Mouse (Mus musculus) lung, postnatal 36 days (tissue): Measurements from ENCODE around the gene Pnmal1.
A peak's percentile ranks its signal among the peaks of the same experiment; 100 is the strongest.

Experiments
- DNase-seq: peaks from one replicate; pipeline ENCODE4 v3.0.0; 2022; ENCODE audit warnings: mixed read lengths

The Pnmal1 gene

DNA sequence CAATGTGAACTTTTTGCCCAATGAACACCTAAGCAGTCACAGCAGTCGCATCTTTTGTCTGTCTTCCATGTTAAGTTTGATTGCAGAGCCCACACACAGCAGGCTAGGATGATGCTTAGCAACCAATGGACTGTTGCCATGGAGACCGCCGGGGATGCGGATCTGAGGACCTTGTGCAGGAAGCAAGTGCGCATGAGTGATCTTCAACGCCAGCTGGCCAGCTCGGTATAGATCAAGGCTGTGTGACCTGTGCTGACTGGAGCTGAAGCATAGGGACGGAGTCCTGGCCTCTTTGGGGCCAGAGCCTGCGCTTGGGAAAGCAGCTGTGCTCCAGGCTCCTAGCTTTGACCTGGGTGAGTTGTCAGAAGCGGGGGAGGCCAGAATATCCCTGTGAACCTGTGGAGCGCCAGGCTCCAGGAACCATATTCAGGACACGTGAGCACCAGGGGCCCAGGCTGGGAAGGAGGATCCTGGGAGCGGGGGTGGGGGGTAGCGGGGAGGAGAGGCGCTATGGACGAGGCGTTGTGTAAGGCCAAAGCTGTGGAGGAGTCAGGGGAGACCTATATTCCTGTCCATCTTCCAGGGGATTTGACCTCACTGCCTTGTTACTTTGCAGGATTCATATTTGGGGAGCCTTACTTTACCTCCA, at the start of gene Pnmal1:
TSS of gene Pnmal1 (plus strand) at position 141 of the 649 bp plus-strand sequence.
- no peak for DNase-seq

DNA sequence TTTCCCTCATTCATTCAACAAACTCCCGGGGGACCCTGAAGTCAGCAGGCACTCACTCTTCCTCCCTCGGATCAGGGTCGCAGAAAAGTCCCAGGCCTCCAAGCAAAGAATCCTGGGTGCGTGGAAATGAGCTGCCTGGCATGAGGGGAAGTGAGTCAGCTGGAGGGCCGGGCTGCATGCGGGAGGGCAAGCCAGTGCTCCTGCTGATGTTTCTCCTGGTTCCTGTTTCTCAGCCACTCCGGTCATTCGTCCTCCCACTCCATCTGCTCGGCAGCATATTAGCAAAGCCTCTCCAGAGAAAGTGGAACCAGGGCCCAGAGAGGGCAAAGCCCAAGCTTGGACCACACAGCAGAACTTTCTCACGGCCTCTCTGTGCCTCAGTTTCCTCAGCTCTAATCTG, 49.6 kb upstream of the Pnmal1 start:
- DNase-seq, result peak; percentile 44

DNA sequence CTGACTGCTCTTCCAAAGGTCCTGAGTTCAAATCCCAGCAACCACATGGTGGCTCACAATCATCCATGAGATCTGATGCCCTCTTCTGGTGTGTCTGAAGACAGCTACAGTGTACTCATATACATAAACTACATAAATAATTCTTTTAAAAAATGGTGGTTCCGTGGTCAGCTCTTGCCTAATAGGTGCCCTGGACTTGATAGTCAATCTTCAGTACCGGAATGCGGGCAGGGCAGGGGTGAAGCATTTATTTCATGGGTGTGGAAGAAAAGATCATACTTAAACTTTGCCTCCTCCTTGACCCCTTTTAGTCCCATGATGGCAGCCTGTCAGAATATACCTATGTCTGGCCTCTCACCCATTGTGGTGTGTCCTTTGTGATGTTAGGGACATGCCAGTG, 47.6 kb upstream of the Pnmal1 start:
- no peak for DNase-seq

DNA sequence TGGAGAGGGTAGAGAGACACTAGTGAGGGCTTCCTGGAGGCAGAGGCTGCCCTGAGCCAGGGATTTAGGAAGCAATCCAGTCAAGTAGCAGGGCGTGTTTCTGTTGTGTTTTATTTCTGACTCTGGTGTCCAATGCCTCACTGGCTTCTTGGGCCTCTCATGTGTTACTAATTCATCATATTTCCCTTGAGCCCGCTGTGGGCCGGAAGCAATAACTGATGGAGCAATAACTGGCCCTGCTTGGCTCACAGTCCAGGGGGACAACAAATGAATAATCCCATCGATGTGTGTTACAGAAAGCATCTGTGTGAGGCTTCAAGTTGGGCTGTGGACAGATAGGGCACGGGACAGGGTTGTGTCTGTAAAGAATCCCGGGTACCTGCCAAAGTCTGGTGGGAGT, 47.1 kb upstream of the Pnmal1 start:
- peak; percentile 55 for DNase-seq

DNA sequence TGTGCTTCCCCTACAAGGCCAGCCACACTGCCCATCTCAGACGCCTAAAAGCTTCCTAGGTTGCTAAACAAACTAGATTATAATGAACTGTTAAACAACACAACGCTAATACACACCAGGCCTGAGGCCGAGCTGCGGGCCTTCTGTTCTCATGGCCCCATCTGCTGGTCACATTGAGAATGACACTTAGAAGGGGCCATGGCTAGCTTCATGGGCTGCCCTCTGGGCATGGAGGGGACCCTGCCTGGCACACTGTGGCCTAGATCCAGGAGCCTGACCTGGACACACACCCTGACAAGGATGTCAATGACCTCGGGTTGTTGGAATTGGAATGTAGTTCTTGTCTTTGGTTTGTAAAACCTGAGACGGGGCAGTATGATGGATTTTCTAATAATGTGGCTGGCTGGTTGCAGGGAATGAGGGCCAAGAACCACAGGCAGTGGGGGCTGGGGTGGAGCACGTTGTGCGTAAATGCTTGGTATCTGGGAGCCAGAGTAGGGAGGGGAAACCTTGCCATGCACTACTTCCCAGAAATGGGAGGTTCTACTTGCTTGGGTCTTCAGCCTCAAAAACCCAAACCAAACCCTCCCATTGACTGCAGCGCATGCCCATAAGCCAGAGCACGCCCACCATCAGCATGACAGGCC, 45.5 kb upstream of the Pnmal1 start:
- peak; percentile 82 for DNase-seq

DNA sequence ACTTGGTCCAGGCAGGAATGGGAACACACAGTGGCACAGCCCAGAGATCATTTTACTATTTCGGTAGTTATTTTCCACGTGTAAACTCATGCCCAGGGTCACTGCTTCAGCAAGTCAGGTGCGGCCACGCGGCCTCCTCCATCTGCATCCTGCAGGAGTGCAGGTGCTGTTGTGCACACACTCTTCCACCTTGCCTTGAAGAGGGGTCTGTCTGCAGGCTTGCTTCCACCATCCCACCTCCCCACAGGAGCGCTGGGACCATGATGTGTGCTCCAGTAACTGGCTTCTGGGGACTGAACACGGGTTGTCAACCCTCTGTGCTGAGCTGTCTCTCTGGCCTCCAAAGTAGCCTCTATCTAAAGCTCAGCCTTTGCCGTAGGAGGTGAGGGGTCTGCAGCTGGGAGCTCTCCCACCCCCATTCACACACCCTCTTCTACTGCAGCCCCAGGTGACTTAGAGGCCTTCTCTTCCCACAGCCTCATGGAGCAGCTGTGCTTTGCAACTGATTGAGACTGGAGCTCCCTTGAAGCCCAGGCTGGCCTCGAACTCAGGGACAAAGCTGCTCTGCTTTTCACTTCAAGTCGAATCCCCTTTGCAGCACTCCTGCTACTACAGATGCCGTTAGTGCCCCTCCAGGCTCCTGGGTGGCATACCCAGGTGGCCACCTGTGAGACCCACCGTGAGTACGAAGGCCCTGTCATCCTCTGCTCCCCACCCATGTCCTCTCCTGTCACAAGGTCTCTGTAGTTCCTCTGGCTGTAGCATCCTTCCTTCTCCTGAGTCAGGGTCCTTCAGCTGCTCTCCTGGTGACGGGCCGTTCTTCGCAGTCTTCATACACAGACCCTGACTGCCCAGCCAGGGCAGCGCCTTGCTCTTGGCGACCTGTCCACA, 44.8 kb upstream of the Pnmal1 start:
- DNase-seq, result no peak

DNA sequence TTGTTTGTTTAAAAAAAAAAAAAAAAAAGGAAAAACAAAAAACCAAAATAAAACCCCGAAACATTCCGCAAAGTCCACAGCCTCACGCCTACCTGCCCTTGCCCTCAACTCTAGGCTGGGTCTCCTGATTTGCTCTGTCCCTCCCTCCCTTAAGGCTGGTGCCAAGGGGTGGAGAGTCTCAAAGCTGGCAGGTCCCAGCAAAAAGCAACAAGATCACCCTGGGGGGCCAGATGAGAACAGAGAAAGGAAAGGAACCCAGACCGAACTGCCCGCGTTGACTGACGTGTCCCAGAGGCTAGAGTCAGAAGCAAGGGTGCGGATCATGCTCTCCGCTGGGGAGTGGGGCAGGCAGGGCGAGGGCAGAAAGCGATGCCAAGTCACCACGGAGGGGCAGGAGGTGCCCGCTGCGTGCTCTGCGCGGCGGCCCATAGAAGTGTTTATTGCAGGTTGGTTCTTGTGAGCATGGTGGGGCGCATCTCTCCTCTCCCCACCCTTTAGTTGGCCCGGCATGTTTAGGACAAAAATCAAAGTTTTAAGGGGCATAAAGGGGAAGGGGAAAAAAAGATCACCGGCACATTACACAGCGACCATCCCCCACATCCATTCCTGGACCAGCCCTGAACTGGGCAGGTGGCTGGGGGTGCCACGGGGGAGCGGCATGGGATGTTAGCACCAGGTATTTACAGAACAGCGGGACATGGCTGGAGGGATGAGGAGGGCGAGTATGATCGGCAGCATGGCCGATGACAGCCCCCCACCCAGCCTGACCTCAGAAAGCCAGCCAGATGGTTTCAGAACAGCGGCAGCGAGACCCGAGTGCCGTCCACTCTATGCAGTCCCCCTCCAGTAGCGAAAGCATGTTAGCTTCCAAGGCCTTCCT, 43.8 kb upstream of the Pnmal1 start:
- no peak for DNase-seq

DNA sequence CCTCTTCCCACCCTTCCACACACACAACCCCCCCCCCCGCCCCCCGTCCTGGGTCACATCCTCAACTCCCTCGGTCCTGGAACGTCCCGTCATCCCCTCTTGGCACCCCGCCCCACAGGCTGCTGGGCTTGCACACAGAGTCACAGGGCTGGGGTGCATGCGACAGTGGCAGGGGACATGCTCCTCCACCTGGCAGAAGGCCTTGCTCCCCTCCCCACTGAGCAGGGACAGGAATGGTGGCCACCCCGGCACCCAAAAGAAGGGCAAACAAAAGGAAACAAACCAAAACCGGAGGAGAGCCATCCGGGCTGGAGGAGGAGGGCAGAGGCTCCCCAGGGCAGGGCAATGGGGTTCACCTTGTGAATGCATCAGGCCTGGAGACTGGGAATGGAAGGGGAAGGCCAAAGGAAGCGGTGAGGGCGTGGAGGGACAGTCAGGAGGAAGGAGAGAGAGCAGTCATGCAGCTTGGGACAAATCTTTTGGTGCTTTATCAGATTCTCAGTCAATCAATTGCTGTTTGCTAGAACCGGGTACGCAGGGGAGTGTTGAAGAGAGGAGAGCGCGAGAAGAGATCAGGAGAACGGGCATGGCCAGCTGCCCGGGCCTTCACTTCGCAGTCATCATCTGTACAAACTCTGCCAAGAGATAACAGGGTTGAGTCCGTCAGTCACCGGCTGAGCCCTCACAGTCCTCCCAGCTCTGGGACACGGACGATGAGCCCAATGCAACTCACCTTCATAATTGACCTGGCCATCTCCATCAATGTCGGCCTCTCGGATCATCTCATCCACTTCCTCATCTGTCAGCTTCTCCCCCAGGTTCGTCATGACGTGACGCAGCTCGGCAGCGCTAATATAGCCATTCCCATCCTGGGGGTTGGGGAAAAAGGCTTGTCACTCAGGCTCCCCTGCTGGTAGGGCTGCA, 42.9 kb upstream of the Pnmal1 start:
- no peak for DNase-seq

DNA sequence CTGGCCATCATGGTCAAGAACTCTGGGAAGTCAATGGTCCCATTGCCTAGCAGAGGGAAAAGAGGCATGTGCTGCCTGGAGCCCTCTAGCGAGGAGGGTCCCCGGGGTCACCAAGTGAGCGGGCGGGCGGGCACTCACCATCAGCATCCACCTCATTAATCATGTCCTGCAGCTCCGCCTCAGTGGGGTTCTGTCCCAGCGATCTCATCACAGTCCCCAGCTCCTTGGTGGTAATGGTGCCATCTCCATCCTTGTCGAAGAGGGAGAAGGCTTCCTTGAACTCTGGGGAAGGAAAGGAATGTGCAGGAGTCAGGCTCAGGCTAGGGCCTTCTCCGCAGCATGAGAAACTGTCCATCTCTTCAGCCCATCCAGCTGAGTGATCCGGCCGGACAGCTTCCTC, 42.0 kb upstream of the Pnmal1 start:
- DNase-seq, result no peak

DNA sequence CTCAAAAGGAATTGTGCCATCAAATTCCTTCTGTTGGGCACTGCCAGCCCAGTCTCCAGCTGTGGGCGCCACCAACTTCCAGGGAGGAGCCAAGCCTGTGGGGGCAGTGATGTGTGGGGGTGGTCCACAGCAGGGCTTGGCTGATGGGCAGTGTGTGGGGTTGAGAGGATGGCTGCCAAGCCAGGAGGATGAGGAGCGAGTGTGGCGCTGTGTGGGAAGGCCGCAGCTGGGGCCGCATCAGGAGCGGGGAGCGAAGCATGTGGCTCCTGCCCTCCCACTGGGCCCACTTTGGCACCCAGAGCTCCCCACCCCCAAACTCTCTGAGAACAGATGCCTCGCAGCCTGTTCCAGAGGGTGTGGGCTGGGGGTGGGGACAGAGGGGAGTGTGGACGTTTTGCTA, 41.5 kb upstream of the Pnmal1 start:
- DNase-seq, result no peak

DNA sequence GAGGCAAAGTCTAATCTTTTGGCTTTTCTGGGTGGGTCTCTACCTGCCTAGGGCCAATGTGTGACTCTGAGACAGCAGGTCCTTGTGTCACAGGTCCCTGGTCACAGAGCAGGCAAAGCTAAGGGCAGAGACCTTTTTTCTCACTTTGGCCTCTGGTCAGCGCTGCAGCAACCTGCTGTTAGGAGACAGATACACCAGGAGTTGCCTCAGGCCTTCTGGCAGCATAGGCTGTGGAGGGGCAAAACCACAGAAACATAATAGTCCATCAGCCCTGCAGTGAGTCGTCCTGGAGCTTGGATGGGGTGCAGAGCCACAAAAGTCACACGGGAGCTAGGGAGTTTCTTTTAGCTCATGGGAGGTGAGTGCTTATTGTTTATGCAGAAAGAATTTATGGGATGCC, 40.8 kb upstream of the Pnmal1 start:
- no peak for DNase-seq

DNA sequence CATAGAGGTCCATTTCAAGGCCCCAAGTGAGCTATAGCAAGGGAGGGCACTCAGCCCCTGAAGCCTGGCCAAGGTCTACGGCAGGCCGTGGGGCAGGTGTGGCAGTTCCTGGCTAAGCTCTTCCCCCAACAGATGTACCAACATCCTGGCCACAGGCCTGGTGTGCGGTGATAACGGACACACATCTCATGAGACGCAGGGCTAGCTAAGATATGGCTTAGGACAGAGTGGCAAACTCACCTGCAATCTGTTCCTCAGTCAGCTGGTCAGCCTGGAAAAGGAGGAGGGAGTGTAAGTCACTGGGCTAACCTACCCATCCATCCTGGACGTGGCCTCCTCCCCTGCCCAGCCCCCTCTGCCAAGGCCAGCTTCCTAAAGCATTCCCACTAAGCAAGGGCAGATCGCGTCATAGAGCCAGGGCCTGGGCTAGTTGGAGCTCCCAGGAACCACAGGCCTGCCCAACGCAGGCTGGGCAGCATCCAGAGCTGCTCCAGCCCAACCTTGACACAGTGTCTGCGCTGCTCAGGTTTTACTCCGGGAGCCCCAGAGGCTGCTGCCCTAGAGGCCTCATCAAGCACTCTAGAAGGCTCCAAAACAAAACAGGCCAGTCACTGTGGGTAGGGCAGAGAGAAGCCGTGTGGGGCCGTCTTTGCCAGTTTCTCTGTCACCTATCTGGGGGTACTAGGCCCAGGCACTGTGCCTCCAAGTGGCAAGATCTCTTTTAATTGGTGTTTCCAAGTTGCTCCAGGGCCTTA, 39.9 kb upstream of the Pnmal1 start:
- DNase-seq, result no peak

DNA sequence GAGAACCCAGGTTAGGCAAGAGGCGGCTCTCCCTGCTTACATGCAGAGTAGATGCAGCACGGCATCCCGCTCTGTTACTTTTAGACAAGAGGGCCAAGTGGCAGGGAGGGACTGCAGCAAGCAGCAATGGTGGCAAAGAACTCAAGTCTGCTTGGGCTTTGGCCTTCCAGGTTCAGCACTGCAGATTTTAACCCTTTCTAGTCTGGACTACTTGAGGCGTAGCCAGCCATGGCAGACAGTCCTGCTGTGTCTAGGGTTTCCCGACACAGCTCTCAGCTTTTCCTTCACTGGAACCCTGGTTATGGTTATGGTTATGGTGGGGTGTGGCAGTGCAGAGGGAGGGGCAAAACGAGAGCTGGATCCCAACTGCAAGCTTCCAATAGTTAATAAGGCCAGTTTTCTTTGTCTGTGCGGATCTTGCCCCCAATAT, 39.3 kb upstream of the Pnmal1 start:
- no peak for DNase-seq

DNA sequence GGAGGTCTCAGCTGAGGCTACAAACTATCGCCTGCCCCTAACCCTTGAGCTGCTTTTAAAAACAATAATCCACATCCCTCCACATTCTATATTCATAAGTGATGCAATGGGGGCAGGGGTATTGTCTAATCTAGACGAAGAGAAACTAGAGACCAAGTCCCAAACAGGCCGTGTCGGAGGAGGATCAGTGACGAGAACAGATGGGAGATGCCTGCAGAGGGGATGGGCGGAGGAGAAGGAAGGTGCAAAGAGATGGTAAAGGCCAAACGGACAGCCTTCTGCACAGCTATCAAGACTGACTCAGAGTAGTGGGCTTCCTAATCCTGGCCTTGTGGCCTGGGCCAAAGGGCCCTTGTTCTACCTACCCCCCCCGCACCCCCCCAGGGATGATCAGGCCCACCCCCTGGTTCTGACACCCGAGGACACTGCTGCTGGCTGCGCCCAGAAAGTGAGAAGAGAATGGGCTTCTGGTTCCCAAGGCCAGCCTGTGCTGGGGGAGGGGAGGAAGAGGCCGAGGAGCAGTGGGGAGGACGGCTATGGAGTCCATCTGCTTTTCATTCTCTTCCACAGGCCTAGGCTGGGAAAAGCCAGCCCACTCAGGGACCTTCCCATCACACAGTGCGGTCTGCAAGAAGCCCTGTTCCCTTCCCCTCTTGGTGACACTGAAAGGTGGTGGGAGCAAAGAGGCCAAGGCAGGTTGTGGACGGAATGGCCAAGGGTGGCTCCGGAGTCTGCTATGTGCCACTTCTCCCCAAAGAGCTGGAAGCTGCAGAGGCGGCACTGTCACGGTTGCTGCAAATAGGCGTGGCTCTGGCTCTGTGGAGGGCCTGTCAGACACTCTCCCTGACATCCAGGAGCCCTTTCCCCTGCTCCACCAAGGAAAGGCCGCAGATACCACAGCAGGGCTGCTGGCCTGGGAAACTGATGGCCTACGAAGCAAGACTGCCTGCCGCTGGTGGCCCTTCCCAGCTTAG, 38.4 kb upstream of the Pnmal1 start:
- no peak for DNase-seq

DNA sequence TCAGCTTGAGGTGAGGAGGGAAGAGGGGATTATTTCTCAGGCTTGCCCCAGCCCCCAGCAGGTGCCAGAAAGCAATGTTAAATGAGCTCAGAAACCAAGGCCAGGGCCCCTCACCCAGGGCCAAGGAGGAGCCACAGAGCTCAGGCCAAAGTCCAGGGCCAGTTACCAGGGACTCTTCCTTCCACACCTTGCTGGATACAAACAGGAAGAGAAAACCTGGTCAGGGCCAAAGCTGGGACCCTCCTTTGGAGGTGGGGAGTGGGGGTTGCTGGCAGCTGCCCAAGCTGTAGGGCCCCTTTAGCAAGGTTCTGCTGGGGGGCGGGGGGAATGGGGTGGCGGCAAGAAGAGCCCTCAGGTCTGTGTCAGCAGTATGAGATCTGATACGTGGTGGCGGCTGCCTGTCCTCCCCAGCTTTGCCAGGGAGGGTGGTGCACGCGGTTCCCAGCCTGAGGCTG, 37.6 kb upstream of the Pnmal1 start:
- no peak for DNase-seq

DNA sequence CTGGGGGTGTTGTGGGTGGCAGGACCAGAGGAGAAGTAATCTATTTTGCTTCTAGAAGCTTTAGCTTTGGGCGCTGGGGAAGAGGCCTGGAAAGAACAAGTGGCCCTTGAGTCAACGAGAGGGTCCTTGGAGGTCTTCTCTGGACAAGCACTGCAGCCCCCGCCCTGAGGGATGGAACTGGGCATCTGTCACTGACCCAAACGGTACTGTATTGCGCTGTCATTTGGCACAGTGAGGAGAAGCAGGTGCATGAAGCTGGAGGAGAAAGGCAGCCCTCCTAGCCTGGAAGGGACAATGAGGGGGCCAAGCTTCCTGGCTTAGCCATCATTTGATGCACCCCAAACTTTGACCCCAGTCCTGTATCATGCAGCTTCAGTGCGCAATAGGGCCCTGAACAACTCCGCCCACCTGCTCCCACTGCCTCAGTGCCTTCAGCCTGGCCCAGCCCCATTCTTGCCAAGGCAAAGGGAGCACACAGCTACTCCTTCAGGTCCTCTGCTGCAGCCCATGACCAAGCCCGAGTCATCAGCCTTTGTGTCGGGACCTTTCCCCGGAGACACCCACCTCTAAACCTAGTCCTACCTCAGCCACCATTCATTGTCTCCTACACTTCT, 37.0 kb upstream of the Pnmal1 start:
- DNase-seq, result no peak

DNA sequence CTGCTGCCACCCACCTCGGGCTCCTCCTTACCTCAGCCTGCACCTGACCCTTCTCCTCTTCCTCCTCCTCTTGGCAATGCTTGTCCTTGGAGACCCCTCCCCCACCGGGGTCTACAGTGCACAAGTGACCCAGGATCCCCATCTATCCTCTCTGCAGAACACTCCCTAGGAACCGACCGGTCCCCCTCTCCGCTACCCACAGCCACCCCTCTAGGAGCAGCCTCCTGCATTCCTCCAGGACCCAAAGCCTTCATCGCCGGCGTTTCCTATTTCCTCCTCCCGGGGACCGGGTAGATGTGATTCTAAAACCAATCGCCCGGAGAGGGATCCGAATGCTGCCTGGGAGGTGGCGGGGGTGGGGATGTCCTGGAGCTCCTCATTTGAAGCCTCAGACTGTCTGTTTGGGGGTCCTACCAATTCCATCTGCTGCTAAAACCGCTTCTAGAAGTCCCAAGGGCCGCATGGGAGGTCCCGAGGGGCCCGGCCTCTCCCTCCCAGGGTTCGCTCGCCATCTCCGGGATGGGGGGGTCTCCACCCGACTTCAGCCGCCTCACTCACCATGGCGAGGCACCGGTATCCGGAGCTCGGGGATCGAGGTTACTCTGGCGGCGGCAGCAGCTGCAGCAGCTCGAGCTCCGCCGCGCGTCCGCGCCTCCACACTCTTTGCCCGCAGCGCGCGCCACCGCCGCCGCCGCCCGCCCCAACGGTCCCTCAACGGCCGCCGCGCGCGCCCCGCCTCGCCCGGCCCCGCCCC, 36.0 kb upstream of the Pnmal1 start:
- DNase-seq, result no peak
